Mouse (Mus musculus): Measurements from ENCODE around the gene Smim11. TPM values are rescaled to one million over a fixed set of nuclear protein-coding genes. Genes with fewer than 3 reads are reported as not detected.

Gene Smim11
- polyA plus RNA-seq, 2 experiments from 2014 or later = 121 to 124 TPM

- ATAC-seq = no peak
These were observed 19.3 kb downstream of the Smim11 start for GRCm38 (mm10) chr16:92320361-92320760.

GRCm38 (mm10) chr16:92321341-92321740 lies 20.3 kb downstream of the Smim11 start, which contains the start of gene Fam243:
TSS of gene Fam243 (minus strand) at chr16:92321441.
- ATAC-seq = no peak

- ATAC-seq = no peak
These were observed 23.4 kb downstream of the Smim11 start for GRCm38 (mm10) chr16:92324309-92325061.

GRCm38 (mm10) chr16:92325062-92325406 lies 23.9 kb downstream of the Smim11 start:
- no peak for ATAC-seq

GRCm38 (mm10) chr16:92327911-92328310 lies 26.8 kb downstream of the Smim11 start:
- ATAC-seq = no peak

GRCm38 (mm10) chr16:92330966-92331365 lies 29.9 kb downstream of the Smim11 start:
- ATAC-seq = no peak

- no peak for ATAC-seq
These were observed 33.5 kb downstream of the Smim11 start for GRCm38 (mm10) chr16:92334600-92334999.

GRCm38 (mm10) chr16:92336280-92336679 lies 35.2 kb downstream of the Smim11 start:
- ATAC-seq = peak; percentile 43

- ATAC-seq = no peak
These were observed 39.8 kb downstream of the Smim11 start for GRCm38 (mm10) chr16:92340612-92341511.

- no peak for ATAC-seq
These were observed 44.1 kb downstream of the Smim11 start for GRCm38 (mm10) chr16:92345177-92345576.

GRCm38 (mm10) chr16:92346297-92346916 lies 45.3 kb downstream of the Smim11 start:
- no peak for ATAC-seq

- no peak for ATAC-seq
These were observed 47.9 kb downstream of the Smim11 start for GRCm38 (mm10) chr16:92348941-92349340.

- ATAC-seq = no peak
These were observed 52.2 kb downstream of the Smim11 start for GRCm38 (mm10) chr16:92353295-92353694.

GRCm38 (mm10) chr16:92353897-92354296 lies 52.8 kb downstream of the Smim11 start:
- no peak for ATAC-seq

GRCm38 (mm10) chr16:92355366-92355765 lies 54.3 kb downstream of the Smim11 start:
- no peak for ATAC-seq

GRCm38 (mm10) chr16:92355982-92356381 lies 54.9 kb downstream of the Smim11 start:
- ATAC-seq = no peak

- ATAC-seq = no peak
These were observed 55.9 kb downstream of the Smim11 start for GRCm38 (mm10) chr16:92357023-92357422.

GRCm38 (mm10) chr16:92357566-92357965 lies 56.5 kb downstream of the Smim11 start:
- ATAC-seq = no peak

- no peak for ATAC-seq
These were observed 57.6 kb downstream of the Smim11 start for GRCm38 (mm10) chr16:92358734-92359133.

GRCm38 (mm10) chr16:92359229-92359628 lies 58.1 kb downstream of the Smim11 start, which contains the start of gene Kcne1:
TSS of gene Kcne1 (minus strand) at chr16:92359468.
- ATAC-seq = no peak

GRCm38 (mm10) chr16:92360711-92361110 lies 59.6 kb downstream of the Smim11 start:
- no peak for ATAC-seq
